Mouse (Mus musculus) thymus, postnatal 25 days (tissue): ENCODE data around the gene Rpl13a.

Source experiments
- DNase-seq: peaks from one replicate; pipeline ENCODE4 v3.0.0; 2022

The Rpl13a gene

DNA sequence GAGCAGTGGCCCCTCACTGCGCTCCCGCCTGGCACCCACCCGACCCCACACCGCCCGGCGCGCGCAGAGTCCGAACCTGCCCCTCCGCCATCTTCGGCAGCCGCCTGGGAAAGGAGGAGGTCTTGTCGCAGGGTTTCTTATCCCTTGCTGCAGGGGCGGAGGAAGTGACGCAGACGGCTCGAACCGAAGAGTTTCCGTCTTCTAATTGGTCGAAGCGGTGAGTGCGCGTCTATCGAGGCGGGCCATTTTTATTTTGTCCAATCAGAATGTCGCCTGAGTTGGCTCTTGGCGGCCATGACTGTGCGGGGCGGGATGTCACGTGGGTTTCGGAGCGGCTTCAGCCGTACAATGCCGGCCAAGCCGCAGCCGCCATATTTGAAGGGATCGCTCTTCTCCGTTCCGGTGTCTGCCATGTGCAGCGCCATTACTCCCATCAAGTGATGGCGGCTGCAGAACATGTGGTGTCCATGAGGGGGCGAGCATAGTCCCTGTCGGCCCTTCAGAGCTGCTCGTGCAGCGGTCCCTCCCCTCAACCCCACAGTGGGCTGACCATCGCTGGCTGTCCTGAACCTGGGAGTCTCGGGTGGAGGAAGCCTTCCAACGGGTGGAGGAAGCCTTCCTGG is at the start of gene Rpl13a:
Gene Rpl13a (minus strand): TSS at position 138 of the 623 bp plus-strand sequence.
- peak; percentile 98 for DNase-seq

- DNase-seq = no peak
Measured at GRCm38 (mm10) chr7:45176356-45176755, 47.8 kb upstream of the Rpl13a start.

DNA sequence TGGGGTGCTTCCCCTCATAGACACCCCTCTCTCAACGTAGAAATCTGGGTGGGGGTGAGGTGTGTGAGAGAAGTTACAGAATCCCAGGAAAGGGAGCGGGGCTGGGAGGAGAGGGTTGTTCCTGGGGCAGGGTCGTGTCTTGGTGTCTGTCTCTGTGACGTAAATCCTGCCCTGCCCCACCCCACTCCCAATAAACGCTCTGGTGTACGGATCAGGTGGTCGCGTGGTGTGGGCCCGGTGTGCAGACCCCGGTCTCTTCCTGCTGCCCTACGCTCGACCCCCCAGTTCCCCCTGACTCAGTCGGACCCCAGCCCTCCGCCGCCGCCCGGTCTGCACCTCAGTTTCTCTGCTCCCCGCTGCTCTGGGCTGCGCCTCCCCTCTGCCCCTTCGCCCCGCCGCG is 47.4 kb upstream of the Rpl13a start:
- no peak for DNase-seq

DNA sequence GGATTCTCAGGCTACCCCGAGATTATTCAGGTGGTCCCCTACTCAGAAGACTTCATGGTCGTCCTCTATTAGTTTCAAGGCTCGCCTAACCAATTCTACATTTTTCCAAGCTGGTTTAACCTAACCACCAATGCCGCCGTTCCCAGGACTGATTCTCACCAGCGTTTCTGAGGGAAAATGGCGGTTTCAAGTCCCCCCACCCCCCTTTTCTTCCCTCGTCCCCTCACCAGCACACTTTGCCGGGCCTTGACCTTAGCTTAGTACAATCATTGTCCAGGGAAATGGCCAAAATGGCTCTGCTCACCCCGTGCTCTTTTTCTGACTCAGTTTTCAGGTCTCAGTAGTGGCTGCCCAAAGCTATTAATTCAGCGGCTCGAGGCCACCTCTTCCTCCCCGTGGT is 46.8 kb upstream of the Rpl13a start:
- DNase-seq = no peak

- no peak for DNase-seq
Measured at GRCm38 (mm10) chr7:45174567-45175280, 46.2 kb upstream of the Rpl13a start.

GRCm38 (mm10) chr7:45173772-45174171 is 45.2 kb upstream of the Rpl13a start:
- peak; percentile 28 for DNase-seq

DNA sequence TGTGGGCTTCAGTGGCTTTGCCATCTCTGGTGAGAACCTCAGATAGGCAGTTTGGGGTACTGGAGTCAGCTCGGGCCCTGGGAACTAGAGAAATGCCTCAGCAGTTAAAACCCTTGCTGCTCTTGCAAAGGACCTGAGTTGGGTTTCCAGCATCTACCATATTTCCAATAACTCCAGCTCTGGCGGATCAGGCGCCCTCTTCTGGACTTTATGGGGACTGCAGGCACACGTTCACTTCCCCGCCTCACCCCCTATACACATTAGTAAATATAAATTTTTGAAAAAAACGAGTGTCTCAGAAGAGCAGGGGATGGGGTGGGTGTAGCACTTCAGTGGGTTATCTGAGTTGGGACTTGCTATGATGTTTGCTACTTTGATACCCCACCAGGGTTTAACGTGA is 44.4 kb upstream of the Rpl13a start:
- peak; percentile 54 for DNase-seq

DNA sequence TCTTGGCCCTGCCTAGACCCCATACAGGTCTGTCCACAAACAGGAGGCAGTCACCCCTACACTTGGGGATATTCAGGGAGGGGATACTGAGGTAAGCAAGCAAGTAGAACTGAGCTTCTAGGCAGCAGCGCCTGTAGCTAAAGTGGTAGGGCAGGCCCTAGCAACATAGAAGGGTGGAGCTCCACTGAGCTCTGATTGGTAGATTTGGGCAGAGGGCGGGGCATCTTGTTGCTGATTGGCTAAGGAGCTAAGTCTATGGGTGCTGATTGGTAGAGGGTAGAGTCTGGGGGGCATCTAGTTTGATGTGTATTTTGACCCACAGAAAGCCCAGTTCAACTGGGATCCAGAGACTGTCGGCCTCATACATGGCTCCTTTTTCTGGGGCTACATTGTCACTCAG is 40.9 kb upstream of the Rpl13a start:
- DNase-seq = peak; percentile 32

- DNase-seq = no peak
Measured at GRCm38 (mm10) chr7:45168656-45169055, 40.1 kb upstream of the Rpl13a start.

DNA sequence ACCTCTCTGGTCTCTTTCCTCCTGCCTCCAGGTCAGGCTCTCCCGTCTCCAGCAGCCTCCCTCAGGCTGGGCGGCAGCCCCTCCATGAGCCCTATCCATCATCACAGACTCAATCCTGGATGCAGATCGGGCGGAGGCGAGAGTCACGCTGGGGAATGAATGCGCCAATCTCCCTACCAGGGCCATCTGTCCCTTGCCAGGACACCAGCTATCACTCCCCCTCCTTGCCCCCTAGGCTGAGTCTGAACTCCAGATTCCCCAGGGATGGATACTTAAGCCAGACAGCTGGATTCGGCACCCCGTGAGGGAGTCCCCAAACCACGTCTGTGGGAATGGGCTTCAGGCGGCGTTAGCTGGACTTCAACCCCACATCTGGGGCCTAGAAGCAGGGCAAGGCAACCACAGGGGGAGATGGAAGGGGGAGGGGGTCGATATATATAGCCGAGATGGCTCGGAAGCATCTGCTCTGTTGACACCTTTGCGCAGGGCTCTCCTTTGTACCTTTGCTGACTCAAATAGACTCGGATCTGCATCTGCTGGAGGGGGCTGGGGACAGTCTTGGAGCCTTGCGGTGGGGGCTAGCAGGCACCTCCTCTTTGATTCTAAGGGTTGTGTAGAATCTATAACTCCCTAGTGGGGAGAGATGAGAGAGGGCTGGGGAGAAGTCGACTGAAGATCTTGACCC is 39.3 kb upstream of the Rpl13a start:
- DNase-seq = no peak

DNA sequence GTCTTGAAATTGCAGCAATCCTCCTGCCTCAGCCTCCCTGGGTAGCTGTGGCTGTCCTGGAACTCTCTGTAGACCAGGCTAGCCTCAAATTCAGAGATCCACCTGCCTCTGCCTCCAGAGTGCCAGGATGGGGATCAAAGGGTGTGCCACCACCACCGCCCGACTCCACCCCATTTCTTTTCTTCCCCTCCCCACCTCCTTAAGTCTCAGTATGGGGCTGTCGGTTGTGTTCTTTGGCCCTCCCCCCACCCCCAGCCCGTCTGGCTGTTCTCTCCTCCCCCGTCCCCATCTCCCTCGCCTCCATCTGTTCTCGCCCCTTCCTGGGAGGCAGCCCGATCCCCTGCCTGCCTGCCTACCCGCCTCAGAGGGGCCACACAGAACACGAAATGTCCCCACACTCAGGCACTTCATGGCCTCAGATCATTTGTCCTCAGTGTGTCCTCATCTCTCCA is 38.4 kb upstream of the Rpl13a start:
- DNase-seq = no peak

GRCm38 (mm10) chr7:45165701-45166100 is 37.1 kb upstream of the Rpl13a start:
- DNase-seq = no peak

GRCm38 (mm10) chr7:45164833-45165232 is 36.3 kb upstream of the Rpl13a start:
- no peak for DNase-seq

- peak; percentile 31 for DNase-seq
Measured at GRCm38 (mm10) chr7:45163735-45164490, 35.4 kb upstream of the Rpl13a start, which contains the start of gene Slc17a7. Slc17a7 (plus strand) TSS chr7:45163949.

DNA sequence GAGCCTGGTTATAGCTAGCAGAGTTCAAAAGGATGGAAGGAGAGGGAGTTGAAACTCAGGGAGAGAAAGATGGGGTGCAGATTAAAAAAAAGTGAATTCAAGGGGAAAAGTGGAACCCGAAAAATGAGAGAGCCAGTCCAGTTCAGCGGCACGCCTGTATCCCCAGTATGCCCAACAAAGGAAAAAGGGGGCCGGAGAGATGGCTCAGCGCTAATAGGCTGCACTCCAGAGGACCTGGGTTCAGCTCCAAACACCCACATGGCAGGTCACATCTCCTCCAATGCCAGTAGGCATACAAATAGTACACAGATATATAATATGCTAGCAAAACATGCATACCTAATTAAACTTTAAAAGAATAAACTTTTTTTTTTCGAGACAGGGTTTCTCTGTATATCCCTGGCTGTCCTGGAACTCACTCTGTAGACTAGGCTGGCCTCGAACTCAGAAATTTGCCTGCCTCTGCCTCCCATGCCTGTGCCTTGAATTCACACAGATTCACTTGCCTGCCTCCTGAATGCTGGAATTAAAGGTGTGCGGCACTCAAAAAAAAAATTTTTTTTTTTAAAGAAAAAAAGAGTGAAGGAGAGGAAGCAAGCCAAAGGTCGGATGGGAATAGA is 34.5 kb upstream of the Rpl13a start:
- DNase-seq = no peak

DNA sequence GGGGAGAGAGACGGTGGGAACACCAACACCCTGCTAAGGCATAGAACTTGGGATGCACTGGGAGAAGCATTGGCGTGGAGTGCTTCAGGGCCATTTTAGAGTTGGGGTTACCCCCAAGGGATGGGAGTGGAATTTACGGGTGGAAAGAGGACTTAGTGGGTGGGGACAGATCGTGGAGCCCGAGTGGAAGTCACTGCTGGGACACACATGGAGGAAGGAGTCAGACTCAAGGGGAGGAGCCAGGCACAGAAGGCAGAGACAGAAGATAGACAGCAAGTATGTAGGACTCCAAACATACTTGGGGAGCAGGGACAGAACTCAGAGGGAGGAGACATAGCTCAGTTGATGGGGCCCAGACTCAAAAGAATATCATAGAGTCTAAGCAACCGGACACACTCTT is 34.0 kb upstream of the Rpl13a start:
- DNase-seq = no peak

DNA sequence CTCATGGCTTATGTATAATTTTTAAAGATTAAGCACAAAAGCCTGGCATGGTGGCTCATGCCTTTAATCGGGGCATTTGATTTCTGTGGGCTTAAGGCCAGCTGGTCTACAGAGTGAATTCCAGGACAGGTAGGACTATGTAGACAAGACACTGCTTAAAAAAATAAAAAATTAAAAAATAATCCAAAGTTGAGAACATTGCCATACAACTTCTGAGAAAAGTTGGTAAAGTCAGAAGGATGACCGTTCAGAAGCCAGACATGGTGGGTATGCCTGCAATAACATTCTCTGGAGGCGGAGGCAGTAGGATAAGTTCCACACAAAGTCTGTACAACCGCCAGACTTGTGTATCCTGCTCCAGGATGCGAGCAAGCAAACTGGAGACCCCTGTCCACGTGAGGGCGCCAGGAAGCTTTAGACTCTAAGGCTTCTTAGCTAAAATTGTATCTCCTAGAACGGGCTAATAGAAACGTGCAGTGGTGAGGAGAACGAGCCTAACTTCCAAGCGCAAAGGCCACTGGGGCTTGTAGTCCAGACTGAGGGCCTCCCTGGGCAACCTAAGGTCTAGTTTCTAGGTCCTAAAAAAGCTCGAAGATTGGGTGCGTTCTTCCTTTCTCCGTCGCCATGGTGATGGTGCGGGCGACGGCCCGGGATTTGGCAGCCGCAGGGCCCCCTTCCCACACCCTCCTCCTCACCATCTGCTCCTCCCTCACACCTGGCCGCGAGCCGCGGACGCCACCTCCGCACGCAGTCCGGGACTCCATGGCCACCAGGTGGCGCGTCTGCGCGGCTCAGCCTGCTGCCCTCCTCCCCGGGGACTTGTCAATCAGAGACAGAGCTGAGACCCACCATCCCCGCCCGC is 33.3 kb upstream of the Rpl13a start:
- DNase-seq = peak; percentile 94

DNA sequence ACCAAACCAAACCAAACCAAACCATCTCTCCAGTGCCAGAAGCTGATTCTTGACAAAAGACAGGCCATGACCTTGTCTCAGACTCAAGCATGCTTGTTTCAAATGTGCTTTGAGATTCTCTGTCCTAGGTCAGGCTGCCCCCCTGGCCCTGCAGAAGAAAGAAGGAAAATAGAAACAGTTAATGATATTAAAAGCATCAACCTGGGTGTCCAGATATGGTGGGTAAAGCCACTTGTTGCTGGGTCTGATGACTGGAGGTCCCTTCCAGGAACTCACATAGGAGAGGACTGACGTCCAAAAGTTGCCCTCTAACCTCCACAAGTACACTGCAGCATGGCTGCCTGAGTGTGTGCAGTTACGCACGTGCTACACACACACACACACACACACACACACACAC is 32.3 kb upstream of the Rpl13a start:
- DNase-seq = no peak

- DNase-seq = no peak
Measured at GRCm38 (mm10) chr7:45160316-45160800, 31.8 kb upstream of the Rpl13a start.

DNA sequence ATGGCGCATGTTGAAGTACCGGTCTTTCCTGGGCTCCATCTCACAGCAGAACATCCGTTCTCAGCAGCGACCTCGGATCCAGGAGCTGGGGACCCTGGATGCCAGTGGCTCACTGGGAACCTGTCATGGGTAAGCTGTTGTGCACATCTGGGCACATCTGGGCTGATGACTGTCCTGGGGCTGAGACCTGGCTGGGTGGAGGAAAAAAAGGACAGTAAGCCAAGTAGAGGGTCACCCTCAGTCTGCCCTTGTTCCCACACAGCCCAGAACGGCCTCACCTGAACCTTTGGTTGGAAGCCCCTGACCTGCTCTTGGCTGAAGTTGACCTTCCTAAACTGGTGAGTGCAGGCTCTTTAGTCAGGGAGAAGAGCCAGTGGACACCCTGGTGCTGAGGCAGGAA is 30.4 kb upstream of the Rpl13a start:
- no peak for DNase-seq

- no peak for DNase-seq
Measured at GRCm38 (mm10) chr7:45157459-45157858, 28.9 kb upstream of the Rpl13a start.

DNA sequence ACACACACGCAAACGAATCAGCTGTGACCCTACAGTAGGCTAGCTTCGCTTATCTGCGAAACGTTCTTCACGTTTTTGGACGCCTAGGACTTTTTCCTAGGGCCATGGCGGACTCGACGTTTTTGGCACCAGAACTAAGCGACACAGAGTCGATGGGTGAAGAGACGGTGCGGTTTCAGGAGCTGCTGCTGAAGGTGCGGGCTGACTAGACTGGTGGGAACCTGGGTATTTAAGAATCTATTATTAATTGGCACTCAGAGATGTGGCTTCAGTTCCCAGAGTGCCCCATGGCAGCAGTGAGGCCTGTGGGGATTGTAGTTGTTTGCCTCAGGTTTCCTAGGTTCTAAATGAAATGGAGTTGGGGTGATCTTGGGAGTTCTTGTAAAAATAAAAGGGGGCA is 27.6 kb upstream of the Rpl13a start:
- no peak for DNase-seq
